Mouse (Mus musculus): Measurements from ENCODE around the gene Zbtb21. TPM values are rescaled to one million over a fixed set of nuclear protein-coding genes. Genes with fewer than 3 reads are reported as not detected.
"Not testable (repeated sequence)": the region's sequence is repeated elsewhere in the genome, so short reads cannot be mapped to it uniquely, and the experiment has no call there.

Zbtb21 gene
- 10 to 100 TPM; 18.5 to 21.3 TPM for total RNA-seq (2021)
- long read RNA-seq, experiment 1, full-length matches to known transcripts, result 5 of 9 reads
- long read RNA-seq, experiment 1, partial matches to known transcripts, result 0 of 9 reads
- long read RNA-seq, experiment 1, other reads (novel, unspliced or antisense), result 4 of 9 reads
- long read RNA-seq, experiment 2, full-length matches to known transcripts, result 5 of 9 reads
- long read RNA-seq, experiment 2, partial matches to known transcripts, result 0 of 9 reads
- long read RNA-seq, experiment 2, other reads (novel, unspliced or antisense), result 4 of 9 reads

GRCm38 (mm10) chr16:97962151-97962948 is at the start of gene Zbtb21, which contains the start of gene C2cd2:
Gene Zbtb21, minus strand, starts transcription at chr16:97962622.
Gene C2cd2, minus strand, starts transcription at chr16:97962598.
- peak; percentile 98 for DNase-seq (ENCODE audit: low spot score in 2 of 2)

GRCm38 (mm10) chr16:97997383-97997731 is 34.9 kb upstream of the Zbtb21 start:
- DNase-seq (ENCODE audit: low spot score in 2 of 2), result not testable (repeated sequence)

GRCm38 (mm10) chr16:97996616-97997382 is 34.4 kb upstream of the Zbtb21 start, which contains the start of gene B230307C23Rik:
Gene B230307C23Rik, plus strand, starts transcription at chr16:97997315.
- DNase-seq (ENCODE audit: low spot score in 2 of 2), result peak; percentile 82 to 90

- peak in 1 of 2 experiments; percentile 31 for DNase-seq (ENCODE audit: low spot score in 2 of 2)
These were observed 33.6 kb upstream of the Zbtb21 start for GRCm38 (mm10) chr16:97995849-97996615.

GRCm38 (mm10) chr16:97992477-97992876 is 30.1 kb upstream of the Zbtb21 start:
- not testable (repeated sequence) for DNase-seq (ENCODE audit: low spot score in 2 of 2)

- no peak for DNase-seq (ENCODE audit: low spot score in 2 of 2)
These were observed 29.1 kb upstream of the Zbtb21 start for GRCm38 (mm10) chr16:97991517-97991916.

- no peak for DNase-seq (ENCODE audit: low spot score in 2 of 2)
These were observed 22.2 kb upstream of the Zbtb21 start for GRCm38 (mm10) chr16:97984589-97984988.

- no peak for DNase-seq (ENCODE audit: low spot score in 2 of 2)
These were observed 18.9 kb upstream of the Zbtb21 start for GRCm38 (mm10) chr16:97981362-97981761.

GRCm38 (mm10) chr16:97977722-97978121 is 15.3 kb upstream of the Zbtb21 start:
- no peak for DNase-seq (ENCODE audit: low spot score in 2 of 2)

- no peak for DNase-seq (ENCODE audit: low spot score in 2 of 2)
These were observed 14.9 kb upstream of the Zbtb21 start for GRCm38 (mm10) chr16:97977277-97977676.

- no peak for DNase-seq (ENCODE audit: low spot score in 2 of 2)
These were observed 1.6 kb upstream of the Zbtb21 start for GRCm38 (mm10) chr16:97963956-97964540.

- DNase-seq (ENCODE audit: low spot score in 2 of 2), result no peak
These were observed 856 bp downstream of the Zbtb21 start for GRCm38 (mm10) chr16:97961381-97962150.

GRCm38 (mm10) chr16:97960348-97960747 is 2.1 kb downstream of the Zbtb21 start:
- no peak for DNase-seq (ENCODE audit: low spot score in 2 of 2)

GRCm38 (mm10) chr16:97958401-97958973 is 3.9 kb downstream of the Zbtb21 start:
- no peak for DNase-seq (ENCODE audit: low spot score in 2 of 2)

- DNase-seq (ENCODE audit: low spot score in 2 of 2), result no peak
These were observed 4.8 kb downstream of the Zbtb21 start for GRCm38 (mm10) chr16:97957626-97958025.

- no peak for DNase-seq (ENCODE audit: low spot score in 2 of 2)
These were observed 6.4 kb downstream of the Zbtb21 start for GRCm38 (mm10) chr16:97956011-97956410.

GRCm38 (mm10) chr16:97953300-97953699 is 9.1 kb downstream of the Zbtb21 start:
- DNase-seq (ENCODE audit: low spot score in 2 of 2), result no peak

- DNase-seq (ENCODE audit: low spot score in 2 of 2), result no peak
These were observed 9.6 kb downstream of the Zbtb21 start for GRCm38 (mm10) chr16:97952801-97953200.

- no peak for DNase-seq (ENCODE audit: low spot score in 2 of 2)
These were observed 10.1 kb downstream of the Zbtb21 start for GRCm38 (mm10) chr16:97952371-97952770.
